Mouse (Mus musculus) adrenal gland, adult 8-10 months (tissue): ENCODE measurements around the gene Arhgef11. TPM values are rescaled to one million over a fixed set of nuclear protein-coding genes. Genes with fewer than 3 reads are reported as not detected.
A peak's percentile ranks its signal among the peaks of the same experiment; 100 is the strongest.

ENCODE experiments used
- DNase-seq: peaks from one replicate; pipeline ENCODE4 v3.0.0; 2022
- total RNA-seq, 4 experiments: library from RNA; stranded (reverse); gene quantifications; 2 replicates each; pipeline ENCODE4 v1.2.4; 2022

Arhgef11 gene
- total RNA-seq, 4 experiments from 2014 or later = 40.5 to 53.1 (median 47.2) TPM

DNA sequence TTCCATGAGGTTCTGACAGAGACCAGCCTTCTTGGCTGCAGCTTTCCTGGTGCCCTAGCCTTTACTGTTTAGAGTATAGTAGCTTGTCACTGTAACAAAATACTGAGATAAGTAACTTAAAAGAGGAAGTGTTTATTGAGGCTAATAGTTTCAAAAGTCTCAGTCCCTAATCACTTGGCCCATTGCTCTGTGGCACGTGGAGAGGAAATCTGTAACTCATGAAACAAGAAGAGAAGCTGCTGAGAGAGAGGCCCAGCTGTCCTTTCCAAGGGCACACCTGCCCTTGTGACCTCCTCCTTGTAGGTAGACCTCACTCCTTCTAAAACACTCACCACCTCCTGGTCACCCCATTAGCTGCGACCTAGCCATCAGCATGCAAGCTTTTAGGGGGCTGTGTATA lies 101.2 kb downstream of the Arhgef11 start:
- DNase-seq = no peak

DNA sequence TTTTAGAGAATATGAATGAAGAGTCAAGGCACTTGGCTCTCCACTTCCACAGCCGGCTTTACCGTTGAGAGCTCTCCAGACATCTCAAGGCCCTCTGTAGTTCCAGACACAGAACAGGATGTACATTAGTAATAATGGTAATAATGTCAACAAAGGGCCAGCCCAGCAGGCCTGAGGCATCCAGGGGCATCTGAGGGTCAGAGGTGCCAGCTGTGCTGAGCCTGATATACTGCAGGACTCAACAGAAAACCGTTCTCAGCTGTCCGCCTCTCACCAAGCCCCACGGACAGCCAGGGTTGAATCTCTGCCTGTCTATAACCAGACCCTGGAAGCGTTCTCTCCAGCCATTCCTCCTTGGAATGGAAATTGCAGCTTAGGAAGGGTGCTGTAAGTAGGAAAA lies 107.2 kb downstream of the Arhgef11 start:
- no peak for DNase-seq

DNA sequence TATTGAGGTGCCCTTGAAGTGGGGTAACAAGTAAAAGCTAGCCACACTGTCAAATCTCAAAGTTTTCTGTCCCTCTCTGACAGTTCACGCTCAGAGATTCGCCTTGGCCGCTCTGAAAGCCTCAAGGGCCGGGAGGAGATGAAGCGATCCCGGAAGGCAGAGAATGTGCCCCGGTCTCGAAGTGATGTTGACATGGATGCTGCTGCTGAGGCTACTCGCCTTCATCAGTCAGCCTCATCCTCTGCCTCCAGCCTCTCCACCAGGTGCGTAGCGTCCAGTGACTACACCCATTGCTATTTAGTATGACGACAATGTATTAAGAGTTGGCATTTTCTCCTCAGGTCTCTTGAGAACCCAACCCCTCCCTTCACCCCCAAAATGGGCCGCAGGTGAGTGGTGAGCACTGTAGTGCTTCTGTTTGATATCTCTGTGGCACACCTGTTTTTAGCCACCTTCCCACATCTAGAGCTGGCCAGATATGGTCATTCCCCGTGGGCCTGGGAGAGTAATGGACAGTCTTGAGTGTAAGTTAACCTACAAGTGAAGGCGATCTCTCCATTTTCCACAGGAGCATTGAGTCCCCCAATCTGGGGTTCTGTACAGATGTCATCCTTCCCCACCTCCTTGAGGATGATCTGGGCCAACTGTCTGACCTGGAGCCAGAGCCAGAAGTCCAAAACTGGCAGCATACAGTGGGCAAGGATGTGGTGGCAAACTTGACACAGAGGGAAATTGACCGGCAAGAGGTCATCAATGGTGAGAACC lies 108.2 kb downstream of the Arhgef11 start:
- no peak for DNase-seq

DNA sequence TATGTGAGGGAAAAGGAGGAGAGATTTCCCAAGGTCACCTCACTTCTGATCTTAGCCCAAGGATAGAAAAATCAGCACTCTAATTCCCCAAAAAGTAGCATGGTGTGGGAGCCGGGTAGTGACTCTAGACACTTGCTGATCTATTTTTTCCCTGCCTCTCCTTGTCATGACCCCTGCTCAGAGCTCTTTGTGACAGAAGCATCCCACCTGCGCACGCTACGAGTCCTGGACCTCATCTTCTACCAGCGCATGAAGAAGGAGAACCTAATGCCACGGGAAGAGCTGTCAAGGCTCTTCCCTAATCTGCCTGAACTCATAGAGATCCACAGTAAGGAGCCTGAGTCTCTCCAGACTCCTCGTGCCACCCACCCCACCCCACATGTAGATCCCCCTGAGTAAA lies 108.8 kb downstream of the Arhgef11 start:
- no peak for DNase-seq

DNA sequence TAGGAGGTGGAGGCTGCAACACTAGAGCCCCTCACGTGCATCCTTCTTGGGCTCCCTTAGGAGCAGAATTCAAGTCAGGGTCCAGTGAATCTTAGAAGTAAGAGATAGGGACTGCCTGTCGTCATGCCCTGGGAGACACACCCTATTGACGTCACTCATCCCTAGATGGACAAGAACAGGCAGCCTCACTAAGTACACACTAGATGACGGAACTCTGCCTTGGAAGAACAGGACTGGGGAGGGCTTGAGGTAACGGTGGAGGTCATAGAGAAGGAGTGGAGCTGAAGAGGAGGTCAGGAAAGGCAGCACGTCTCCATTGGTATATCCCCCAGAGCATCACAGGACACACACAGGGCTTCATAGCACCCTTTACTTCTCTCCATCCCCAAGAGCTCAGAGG lies 111.3 kb downstream of the Arhgef11 start:
- no peak for DNase-seq

DNA sequence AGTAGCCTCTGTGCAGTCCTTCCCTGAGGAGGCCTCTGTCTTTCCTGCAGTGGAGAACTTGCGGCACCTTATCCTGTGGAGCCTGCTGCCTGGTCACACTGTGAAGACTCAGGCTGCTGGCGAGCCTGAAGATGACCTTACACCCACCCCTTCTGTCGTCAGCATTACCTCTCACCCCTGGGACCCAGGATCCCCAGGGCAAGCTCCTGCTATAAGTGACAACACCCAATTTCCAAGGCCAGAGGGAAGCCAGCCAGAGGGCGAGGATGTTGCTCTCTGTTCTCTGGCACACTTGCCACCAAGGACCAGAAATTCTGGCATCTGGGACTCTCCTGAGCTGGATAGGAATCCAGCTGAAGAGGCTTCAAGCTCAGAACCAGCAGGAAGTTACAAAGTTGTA lies 115.7 kb downstream of the Arhgef11 start:
- no peak for DNase-seq

DNA sequence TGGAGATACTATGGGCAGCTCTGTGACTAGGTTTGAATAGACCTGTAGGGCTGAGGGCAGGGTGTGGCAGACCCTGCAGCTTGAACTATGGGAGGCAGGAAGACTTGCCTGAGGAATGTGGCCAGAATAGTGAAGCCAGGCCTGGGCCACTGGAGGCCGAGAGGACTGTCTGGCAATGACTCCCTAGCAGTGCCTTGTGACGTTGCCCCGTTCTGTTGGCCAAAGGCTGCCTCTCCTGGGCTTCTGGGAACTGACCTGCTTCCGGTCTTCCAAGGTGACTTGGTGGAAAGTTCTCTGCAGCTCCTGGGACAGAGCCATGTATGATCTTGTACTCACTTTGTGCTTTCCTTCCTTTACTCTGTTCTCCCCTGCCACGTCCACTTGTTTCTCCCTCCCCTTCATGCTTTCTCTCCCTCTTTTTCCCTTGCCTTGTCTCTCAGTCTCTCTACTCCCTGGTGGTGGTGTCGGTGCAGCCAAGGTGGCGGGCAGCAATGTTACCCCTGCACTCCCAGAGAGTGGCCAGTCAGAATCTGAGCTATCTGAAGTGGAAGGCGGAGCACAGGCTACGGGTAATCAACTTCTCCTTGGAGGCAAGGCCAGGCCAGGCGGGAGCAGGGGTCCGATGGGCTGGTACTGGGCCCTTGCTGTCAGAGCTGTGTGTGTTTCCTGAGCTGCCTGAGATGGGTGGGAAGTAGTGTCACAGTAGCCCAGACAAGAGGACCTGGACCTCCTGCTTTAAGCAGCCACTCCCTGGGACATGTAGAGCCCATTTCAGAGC lies 116.8 kb downstream of the Arhgef11 start:
- no peak for DNase-seq

DNA sequence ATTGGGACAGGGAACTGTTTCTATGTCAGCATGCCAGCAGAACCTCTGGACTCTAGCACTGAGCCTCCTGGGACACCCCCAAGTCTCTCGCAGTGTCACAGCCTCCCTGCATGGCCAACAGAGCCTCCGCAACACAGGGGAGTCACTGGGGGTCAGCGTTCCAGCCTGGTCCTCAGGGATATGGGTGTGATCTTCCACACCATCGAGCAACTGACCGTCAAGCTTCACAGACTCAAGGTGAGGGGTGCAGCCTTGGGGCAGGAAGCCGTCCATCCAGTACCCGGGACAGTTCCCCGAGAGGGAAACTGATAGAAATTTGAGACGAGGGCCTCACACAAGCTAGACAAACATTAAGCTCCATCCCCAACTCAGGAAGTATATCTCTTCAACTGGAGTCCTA lies 118.0 kb downstream of the Arhgef11 start:
- DNase-seq = no peak

DNA sequence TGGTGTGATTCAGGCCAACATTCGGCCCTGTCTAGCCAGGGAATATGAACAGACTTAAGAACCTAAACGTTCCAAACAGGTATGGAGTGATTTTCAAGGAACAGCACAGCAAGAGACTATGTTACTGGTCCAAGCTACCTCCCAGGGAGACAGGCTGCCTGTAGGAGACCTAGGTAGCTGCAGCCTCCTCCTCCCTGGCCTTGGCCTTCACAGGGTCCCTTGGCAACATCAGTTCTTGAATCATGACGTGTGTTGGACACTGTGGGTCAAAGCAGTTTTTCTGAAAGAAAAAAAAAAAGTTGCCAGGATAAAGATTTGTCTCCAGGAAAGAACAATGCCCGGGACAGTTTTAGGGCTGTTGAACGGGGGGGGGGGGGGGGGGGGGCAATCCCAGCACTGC lies 121.5 kb downstream of the Arhgef11 start:
- DNase-seq = peak; percentile 70

DNA sequence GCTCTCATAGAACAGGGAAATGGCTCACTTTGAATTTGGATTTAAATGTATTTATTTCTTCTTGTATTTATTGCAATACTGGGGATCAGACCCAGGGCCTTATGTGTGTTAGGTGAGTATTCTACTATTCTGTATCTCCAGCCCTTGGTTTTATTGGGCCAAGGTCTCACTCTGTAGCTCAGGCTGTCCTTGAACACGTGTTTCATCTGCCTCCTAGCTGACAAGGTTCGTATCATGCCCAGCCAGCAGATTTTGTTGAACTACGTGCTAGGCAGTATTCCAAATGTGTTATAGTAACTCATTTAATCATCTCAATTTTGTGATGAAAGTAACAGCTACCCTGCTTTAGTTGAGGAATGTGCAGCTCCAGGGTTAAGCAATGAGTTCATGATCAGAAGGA lies 124.7 kb downstream of the Arhgef11 start:
- DNase-seq = no peak

DNA sequence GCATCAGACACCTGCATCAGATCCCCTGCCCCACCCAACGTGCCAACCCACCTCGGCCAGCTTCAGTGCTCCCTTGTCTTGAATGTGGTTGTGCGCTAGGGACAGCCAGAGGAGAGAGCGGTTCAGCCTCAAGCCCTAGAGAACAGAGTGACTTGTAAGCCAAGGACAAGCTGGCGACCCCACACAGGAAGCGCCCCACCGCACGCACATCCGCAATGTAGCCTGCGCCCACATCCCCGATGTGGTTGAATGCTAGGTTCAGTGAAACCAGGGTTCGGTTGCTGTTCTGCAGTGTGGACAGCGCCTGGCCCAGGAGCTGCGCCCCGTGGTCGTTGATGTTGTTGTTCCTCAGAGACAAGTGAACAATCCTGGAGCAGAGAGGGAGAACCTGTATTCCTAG lies 125.4 kb downstream of the Arhgef11 start:
- DNase-seq = no peak

DNA sequence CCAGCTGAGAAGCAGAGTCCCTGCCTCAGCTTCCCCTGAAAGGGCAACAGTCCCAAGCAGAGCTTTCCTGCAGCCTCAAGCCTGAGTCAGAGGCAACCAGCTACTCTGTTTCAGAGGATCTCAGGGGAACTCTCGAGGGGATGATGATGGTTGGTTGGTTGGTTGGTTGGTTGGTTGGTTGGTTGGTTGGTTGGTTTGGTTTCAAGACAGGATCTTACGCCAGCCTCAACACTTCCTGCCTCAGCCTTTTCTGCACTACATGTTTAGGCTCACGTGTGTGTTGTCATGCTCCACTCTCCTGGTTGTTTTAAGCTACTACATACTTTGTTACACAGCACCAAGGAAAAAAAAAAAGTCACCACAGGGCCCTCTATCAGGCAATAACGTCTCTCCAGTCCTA lies 126.6 kb downstream of the Arhgef11 start:
- no peak for DNase-seq

DNA sequence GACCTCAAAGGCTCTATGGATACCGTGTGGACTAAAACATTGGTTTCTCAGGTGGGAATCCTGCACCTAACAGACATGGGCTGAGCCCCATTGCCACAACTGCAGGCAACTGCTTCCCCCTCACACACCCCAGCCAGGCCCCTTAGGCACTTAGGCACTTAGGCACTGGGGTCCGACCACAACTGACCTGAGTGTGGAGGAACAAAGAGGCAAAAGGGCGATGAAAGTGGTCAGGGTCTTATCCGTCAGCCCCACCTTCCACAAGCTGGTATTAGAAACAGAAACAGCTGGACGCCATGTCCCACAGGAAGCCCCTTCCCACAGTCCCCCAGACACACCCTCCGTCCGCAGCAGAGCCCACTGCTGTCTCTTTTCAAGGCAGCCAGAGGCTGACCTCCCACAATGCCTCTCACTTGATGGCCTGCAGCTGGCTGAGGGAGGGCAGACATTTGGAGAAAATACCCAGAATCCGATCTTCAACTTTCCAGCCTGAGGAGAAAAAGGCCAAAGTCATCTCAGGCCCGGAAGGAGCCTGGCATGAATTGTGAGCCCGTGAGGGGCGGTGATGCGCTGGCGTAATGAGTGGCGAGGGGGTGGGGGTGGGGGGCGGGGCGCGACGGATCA lies 127.8 kb downstream of the Arhgef11 start:
- no peak for DNase-seq

DNA sequence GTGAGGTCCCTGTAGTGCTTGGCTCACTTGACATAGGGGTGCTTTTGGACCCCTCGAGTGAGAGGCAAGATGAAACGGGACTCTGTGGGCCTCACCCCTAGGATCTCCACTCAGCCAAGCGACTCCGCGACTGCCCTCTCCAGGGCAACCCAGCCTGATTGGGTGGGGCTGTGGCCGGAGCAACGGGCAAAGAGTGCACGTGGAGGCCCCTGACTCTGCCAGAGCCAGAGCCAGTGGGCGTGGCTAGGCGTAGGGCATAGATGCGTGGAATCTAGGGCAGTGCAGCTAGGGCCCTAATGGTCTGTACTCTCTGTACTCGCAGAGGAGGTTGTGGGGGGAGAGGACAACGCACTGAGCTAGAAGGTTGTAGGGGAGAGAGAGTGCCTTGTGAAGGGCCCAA lies 131.1 kb downstream of the Arhgef11 start, which contains the start of gene Lrrc71:
Lrrc71 (minus strand) TSS at position 195 of the 400 bp plus-strand sequence.
- no peak for DNase-seq

DNA sequence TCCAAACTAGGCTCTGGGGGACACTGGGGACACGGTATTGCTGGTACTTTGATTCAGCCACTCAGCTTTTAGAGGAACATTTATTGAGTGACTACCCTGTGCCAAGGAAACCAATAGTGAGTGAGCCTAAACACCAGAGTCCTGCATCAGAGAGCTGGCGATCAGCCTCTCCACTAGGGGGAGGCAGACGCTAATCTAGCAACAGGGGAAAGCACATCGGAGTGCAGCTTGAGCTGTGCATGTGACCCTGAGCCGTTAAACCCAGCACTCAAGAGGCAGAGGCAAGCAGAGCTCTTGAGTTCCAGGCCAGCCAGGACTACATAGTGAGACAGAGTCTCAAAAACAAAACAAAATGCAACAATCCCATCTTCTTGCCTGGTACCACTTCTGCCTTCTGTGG lies 131.7 kb downstream of the Arhgef11 start:
- DNase-seq = peak; percentile 52

DNA sequence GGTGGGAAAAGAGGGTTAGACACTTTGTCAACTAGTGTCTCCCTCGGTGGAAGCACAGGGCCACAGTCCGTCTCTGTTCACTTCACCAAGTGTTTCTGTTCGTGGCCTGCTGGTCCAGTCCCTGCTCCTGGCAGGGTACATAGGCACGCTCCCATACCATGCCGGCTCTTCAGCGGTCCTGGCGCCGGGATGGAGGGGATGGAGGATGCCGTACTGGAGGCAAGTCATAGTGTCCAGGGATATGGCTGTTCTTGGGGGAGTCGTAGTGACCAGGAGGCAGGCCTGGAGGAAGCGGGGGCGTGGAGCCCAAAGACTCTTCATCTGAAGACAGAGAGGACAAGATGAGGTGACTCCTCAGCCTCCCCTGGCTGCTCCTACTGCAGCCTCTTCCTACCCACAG lies 132.6 kb downstream of the Arhgef11 start:
- no peak for DNase-seq

DNA sequence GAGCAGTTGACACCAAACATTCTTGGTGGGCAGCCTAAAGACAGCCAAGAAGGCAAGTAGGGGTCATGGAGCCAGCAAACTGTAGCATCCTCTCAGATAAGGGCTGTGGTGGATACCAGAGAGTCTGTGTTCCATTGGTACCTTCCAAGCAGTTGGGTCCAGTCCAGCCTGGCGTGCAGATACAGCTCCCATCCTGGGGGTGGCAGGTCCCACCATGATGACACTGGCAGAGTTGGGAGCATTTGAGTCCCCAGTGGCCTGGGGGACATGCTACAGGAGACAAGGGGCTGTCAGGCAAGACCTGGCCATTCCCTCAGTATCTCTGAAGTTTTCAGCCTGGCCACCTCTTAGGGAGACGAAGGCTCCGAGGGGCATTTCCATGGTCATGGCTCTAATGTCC lies 135.2 kb downstream of the Arhgef11 start:
- no peak for DNase-seq

DNA sequence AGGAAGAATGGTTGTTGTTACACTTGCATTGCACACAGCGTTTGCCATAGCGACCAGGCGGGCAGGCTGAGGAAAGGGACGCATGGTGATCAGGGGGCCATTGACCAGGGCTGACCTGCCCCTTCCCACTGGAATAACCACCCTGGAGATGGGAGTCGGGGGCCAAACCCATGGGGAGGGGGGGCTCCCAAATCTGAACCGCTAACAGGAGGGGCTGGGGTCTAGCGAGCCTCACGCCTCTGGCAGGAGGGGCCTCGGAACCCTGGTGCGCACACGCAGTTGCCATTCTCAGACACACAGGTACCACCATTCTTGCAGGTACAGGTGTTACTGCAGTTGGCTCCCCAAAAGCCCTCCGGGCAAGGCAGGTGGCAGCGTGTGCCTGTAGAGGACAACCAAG lies 136.5 kb downstream of the Arhgef11 start:
- DNase-seq = no peak

DNA sequence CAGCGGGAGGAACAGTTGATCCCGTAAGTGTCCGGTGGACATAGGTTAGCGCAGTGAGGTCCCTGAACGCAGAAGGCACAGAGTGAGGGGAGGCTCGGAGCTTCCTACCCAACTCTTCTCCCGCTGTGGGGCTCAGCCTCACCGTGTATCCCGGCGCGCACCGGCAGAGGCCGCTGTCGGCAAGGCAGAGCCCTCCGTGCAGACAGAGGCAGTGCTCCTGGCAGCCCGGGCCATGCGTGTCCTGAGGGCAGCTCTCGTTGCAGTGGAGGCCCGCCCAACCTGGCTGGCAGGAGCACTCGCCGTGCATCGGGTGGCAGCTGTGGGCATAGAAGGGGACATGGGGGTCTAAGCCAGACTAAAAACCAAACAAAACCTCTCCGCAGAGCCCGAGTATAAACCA lies 138.6 kb downstream of the Arhgef11 start:
- peak; percentile 72 for DNase-seq

DNA sequence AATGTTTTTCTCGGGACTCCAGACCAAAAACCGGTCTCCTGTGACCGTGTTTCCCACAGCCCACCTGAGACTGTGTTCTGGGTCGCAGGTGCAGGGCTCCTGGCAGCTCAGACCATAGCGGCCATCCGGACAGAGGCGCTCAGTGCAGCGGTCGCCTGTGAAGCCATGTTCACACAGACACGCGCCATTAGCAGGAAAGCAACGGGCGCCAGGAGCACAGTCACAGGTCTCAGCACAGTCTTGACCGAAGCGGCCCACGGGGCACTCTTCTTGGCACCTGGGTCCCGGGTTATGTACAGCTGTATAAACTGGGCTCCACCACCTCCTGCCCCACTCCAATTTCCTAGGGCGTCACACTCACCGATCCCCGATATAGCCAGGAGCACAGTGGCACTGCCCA lies 139.1 kb downstream of the Arhgef11 start:
- DNase-seq = no peak

DNA sequence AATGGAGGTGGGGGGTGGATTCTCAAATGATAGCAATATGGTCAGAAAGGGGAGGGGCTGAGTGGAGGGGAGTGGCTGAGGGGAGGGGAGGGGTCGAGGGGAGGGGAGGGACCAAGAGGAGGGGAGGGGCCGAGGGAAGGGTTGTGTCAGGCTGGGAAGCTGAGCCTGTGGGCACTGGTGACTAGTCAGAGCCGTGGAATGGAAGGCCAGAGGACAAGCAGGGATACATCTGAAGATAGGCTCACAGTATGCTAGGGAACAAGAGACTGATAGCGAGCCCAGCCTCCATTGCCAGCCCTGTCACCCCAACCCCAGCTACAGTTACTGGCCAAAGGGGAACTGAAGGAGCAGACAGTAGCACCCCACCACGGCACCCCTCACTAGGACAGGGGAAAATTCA lies 141.3 kb downstream of the Arhgef11 start:
- peak; percentile 35 for DNase-seq

DNA sequence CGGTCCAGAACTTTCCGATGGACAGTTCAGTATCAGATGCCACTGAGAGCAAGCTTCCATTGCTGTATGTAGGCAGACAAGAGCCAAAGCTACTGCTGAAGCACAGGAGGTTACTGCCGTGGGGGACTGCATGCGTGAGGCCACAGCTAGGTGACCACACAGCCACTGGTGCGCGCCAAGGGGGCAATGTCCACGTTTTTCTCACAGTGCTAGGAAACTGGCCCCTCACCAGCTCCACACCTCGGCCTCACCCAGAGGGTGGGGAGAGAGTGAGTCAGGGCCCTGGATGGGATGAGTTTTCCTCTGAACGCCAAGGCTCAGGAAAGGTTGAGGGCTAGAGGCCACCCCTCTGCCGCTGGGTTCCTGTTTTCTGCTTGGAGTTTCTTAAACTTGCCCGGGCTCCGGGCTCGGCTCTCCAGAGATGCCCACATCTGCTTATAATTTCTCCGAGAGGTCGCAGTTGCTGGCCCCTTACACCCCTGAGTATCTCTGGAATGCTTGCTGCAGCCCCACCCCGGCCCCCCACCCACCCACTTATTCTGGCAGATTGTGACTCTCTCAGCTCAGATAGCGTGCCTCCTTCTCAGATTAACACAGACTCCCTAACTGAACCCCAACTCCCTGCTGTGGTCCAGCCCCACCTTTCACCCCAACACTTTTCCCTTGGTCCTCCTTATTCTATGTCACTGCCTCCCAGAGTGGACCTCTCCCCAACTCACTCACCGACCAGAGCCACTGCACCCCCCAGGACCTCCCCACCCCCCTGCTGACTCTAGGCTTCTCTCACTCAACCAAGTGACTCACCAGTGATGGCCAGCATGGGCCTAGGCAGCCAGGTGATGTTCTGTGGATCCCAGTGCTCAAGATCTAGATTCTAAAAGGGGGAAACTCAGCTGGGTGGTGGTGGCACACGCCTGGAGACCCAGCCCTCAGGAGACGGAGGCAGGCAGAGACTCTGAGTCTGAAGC lies 144.3 kb downstream of the Arhgef11 start:
- no peak for DNase-seq
